Mouse (Mus musculus): Measurements from ENCODE around the gene Hmga1b. TPM values are rescaled to one million over a fixed set of nuclear protein-coding genes. Genes with fewer than 3 reads are reported as not detected.

Gene Hmga1b
- total RNA-seq, 4 experiments from 2014 or later: 19.8 to 57.1 (median 32.9) TPM

Other genes starting within 250 kb of the Hmga1b start
- gene Gcgr, start 232.1 kb upstream of the Hmga1b start, total RNA-seq (2022): 1 to 10 TPM in 1 of 4 experiments, under 1 TPM in 3; 0.69 to 1.0 (median 0.78) TPM
- gene Mcrip1, start 213.1 kb upstream of the Hmga1b start, total RNA-seq (2022): 10 to 100 TPM; 37.5 to 41.0 (median 38.5) TPM
- under 1 TPM in 1 of 4 experiments, not detected in 3; 0.34 TPM for gene Ppp1r27, start 211.7 kb upstream of the Hmga1b start, total RNA-seq (2022)
- 100 to 1,000 TPM; 217 to 256 (median 229) TPM for gene P4hb, start 189.5 kb upstream of the Hmga1b start, total RNA-seq (2022)
- gene Arhgdia, start 181.2 kb upstream of the Hmga1b start, total RNA-seq (2022): 100 to 1,000 TPM; 130 to 152 (median 141) TPM
- 10 to 100 TPM; 32.3 to 51.0 (median 45.7) TPM for gene Alyref, start 164.4 kb upstream of the Hmga1b start, total RNA-seq (2022)
- 10 to 100 TPM; 77.9 to 91.8 (median 84.8) TPM for gene Anapc11, start 164.4 kb upstream of the Hmga1b start, total RNA-seq (2022)
- under 1 TPM in 1 of 4 experiments, not detected in 3; 0.73 TPM for gene Npb, start 154.3 kb upstream of the Hmga1b start, total RNA-seq (2022)
- gene Pcyt2, start 144.9 kb upstream of the Hmga1b start, total RNA-seq (2022): 10 to 100 TPM; 48.1 to 64.4 (median 60.5) TPM
- gene Sirt7, start 137.6 kb upstream of the Hmga1b start, total RNA-seq (2022): 10 to 100 TPM in 1 of 4 experiments, 1 to 10 TPM in 3; 6.5 to 10.6 (median 7.6) TPM
- 10 to 100 TPM; 33.0 to 47.3 (median 39.2) TPM for gene Mafg, start 129.2 kb upstream of the Hmga1b start, total RNA-seq (2022)
- 1 to 10 TPM in 3 of 4 experiments, under 1 TPM in 1; 0.91 to 2.8 (median 1.8) TPM for gene Pycr1, start 119.0 kb upstream of the Hmga1b start, total RNA-seq (2022)
- 100 to 1,000 TPM in 2 of 4 experiments, 10 to 100 TPM in 2; 90.6 to 123 (median 103) TPM for gene Myadml2, start 114.6 kb upstream of the Hmga1b start, total RNA-seq (2022)
- gene Notum, start 101.6 kb upstream of the Hmga1b start, total RNA-seq (2022): under 1 TPM; 0.12 to 0.24 (median 0.13) TPM
- gene Aspscr1, start 89.8 kb upstream of the Hmga1b start, total RNA-seq (2022): 10 to 100 TPM; 37.3 to 44.3 (median 41.5) TPM
- 10 to 100 TPM; 33.2 to 42.8 (median 39.6) TPM for gene Cenpx, start 49.1 kb upstream of the Hmga1b start, total RNA-seq (2022)
- 1 to 10 TPM; 2.9 to 6.0 (median 4.6) TPM for gene Lrrc45, start 48.9 kb upstream of the Hmga1b start, total RNA-seq (2022)
- 1 to 10 TPM in 2 of 4 experiments, under 1 TPM in 2; 0.69 to 2.0 (median 1.4) TPM for gene Rac3, start 41.3 kb upstream of the Hmga1b start, total RNA-seq (2022)
- gene Dcxr, start 35.5 kb upstream of the Hmga1b start, total RNA-seq (2022): 10 to 100 TPM; 12.6 to 20.8 (median 16.1) TPM
- gene Cbr2, start 30.7 kb upstream of the Hmga1b start, total RNA-seq (2022): 10 to 100 TPM in 3 of 4 experiments, 1 to 10 TPM in 1; 9.3 to 24.0 (median 12.9) TPM
- gene Rfng, start 21.4 kb downstream of the Hmga1b start, total RNA-seq (2022): 10 to 100 TPM; 10.1 to 11.3 (median 11.2) TPM
- 10 to 100 TPM; 56.3 to 63.8 (median 59.1) TPM for gene Gps1, start 21.5 kb downstream of the Hmga1b start, total RNA-seq (2022)
- 10 to 100 TPM; 25.9 to 32.7 (median 27.6) TPM for gene Dus1l, start 33.6 kb downstream of the Hmga1b start, total RNA-seq (2022)
- 10 to 100 TPM; 12.0 to 18.1 (median 14.9) TPM for gene Fasn, start 61.8 kb downstream of the Hmga1b start, total RNA-seq (2022)
- 1 to 10 TPM in 2 of 4 experiments, under 1 TPM in 2; 0.72 to 1.7 (median 1.2) TPM for gene Ccdc57, start 170.1 kb downstream of the Hmga1b start, total RNA-seq (2022)
- 1 to 10 TPM; 1.0 to 3.7 (median 1.3) TPM for gene Slc16a3, start 185.7 kb downstream of the Hmga1b start, total RNA-seq (2022)
- 10 to 100 TPM; 52.1 to 61.2 (median 56.3) TPM for gene Csnk1d, start 228.5 kb downstream of the Hmga1b start, total RNA-seq (2022)

Data from heart, adult 8-10 months (tissue).